Mouse (Mus musculus) MEL (cell line): ENCODE measurements around the gene Dock7. TPM values are rescaled to one million over a fixed set of nuclear protein-coding genes. Genes with fewer than 3 reads are reported as not detected.
"Not testable (repeated sequence)": the region's sequence is repeated elsewhere in the genome, so short reads cannot be mapped to it uniquely, and the experiment has no call there.

Source experiments
- DNase-seq: peaks from one replicate; pipeline ENCODE4 v3.0.0; 2011; ENCODE audit warnings: low read depth, low spot score
- H3K27ac ChIP-seq: 2 replicates; pipeline ENCODE4 v1.5.1; 2012; ENCODE audit warnings: low read depth, mild to moderate bottlenecking, control low read depth, low read length, moderate library complexity; ENCODE audit not compliant: control insufficient read depth
- H3K27me3 ChIP-seq, 2 experiments: fragments of 150-350 bp in 1 of 2; sonication (generic) in 1 of 2; 2 replicates each; pipeline ENCODE4 v1.6.1; 2012; ENCODE audit warnings: low read length in 2 of 2, mild to moderate bottlenecking in 2 of 2, improper control_type of control experiment in 1 of 2, moderate library complexity in 1 of 2; ENCODE audit not compliant: insufficient read depth in 2 of 2, control insufficient read depth in 1 of 2
- H3K36me3 ChIP-seq, 2 experiments: 2 replicates each; pipeline ENCODE4 v1.6.1; 2012 to 2014; ENCODE audit warnings: low read length in 2 of 2, improper control_type of control experiment in 1 of 2, inconsistent platforms in 1 of 2, mild to moderate bottlenecking in 1 of 2; ENCODE audit not compliant: insufficient read depth in 2 of 2, control insufficient read depth in 1 of 2
- H3K4me1 ChIP-seq, 2 experiments: fragments of 150-350 bp in 1 of 2; sonication (generic) in 1 of 2; 2 replicates each; pipeline ENCODE4 v1.6.1; 2012; ENCODE audit warnings: low read length in 2 of 2, improper control_type of control experiment in 1 of 2, mild to moderate bottlenecking in 1 of 2; ENCODE audit not compliant: insufficient read depth in 2 of 2, control insufficient read depth in 1 of 2
- H3K4me3 ChIP-seq, 2 experiments: fragments of 150-350 bp in 1 of 2; sonication (generic) in 1 of 2; 2 replicates each; pipeline ENCODE4 v1.5.1; 2012; ENCODE audit warnings: low read depth in 2 of 2, low read length in 2 of 2, mild to moderate bottlenecking in 2 of 2, moderate library complexity in 2 of 2, control low read depth in 1 of 2, improper control_type of control experiment in 1 of 2; ENCODE audit not compliant: control insufficient read depth in 1 of 2, insufficient read depth in 1 of 2
- H3K79me2 ChIP-seq: 2 replicates; pipeline ENCODE4 v1.6.1; 2012; ENCODE audit warnings: mild to moderate bottlenecking, low read length, moderate library complexity; ENCODE audit not compliant: control insufficient read depth, poor library complexity, insufficient read depth
- H3K9ac ChIP-seq: 2 replicates; pipeline ENCODE4 v1.6.1; 2012; ENCODE audit warnings: low read depth, mild to moderate bottlenecking, control low read depth, low read length, moderate library complexity; ENCODE audit not compliant: control insufficient read depth, poor library complexity, severe bottlenecking
- H3K9me3 ChIP-seq: fragments of 150-350 bp; sonication (generic); replicated peaks from 2 replicates; pipeline ENCODE4 v1.6.1; 2012; ENCODE audit warnings: mild to moderate bottlenecking, low read length, improper control_type of control experiment, moderate library complexity; ENCODE audit not compliant: insufficient read depth
- CTCF ChIP-seq, 3 experiments: IDR thresholded peaks in 2 of 3; conservative IDR thresholded peaks in 1 of 3; 2 replicates each; pipeline ENCODE4 v1.5.1; 2011 to 2012; ENCODE audit warnings: low read length in 3 of 3, low read depth in 2 of 3, mild to moderate bottlenecking in 2 of 3, improper control_type of control experiment in 1 of 3, inconsistent platforms in 1 of 3, mixed read lengths in 1 of 3, moderate library complexity in 1 of 3; ENCODE audit not compliant: control insufficient read depth in 1 of 3, insufficient read depth in 1 of 3, poor library complexity in 1 of 3, severe bottlenecking in 1 of 3
- EP300 ChIP-seq, 2 experiments: IDR thresholded peaks; 2 replicates each; pipeline ENCODE4 v1.6.1; 2011; ENCODE audit warnings: improper control_type of control experiment in 2 of 2, low read length in 2 of 2, low read depth in 1 of 2, mild to moderate bottlenecking in 1 of 2
- ETS1 ChIP-seq: IDR thresholded peaks from 2 replicates; pipeline ENCODE4 v1.6.1; 2012; ENCODE audit warnings: low read depth, mild to moderate bottlenecking, inconsistent platforms, low read length, improper control_type of control experiment, moderate library complexity
- GABPA ChIP-seq: IDR thresholded peaks from 2 replicates; pipeline ENCODE4 v1.6.1; 2012; ENCODE audit warnings: low read depth, mild to moderate bottlenecking, inconsistent platforms, low read length, improper control_type of control experiment, moderate library complexity
- GATA1 ChIP-seq: IDR thresholded peaks from 2 replicates; pipeline ENCODE4 v1.6.1; 2011; ENCODE audit warnings: low read depth, low read length, improper control_type of control experiment
- HCFC1 ChIP-seq: IDR thresholded peaks from 2 replicates; pipeline ENCODE4 v1.6.1; 2012; ENCODE audit warnings: low read depth, mild to moderate bottlenecking, inconsistent platforms, low read length, improper control_type of control experiment, moderate library complexity
- KAT2A ChIP-seq: conservative IDR thresholded peaks from 2 replicates; pipeline ENCODE4 v1.6.1; 2012; ENCODE audit warnings: low read depth, low read length, improper control_type of control experiment, inconsistent platforms
- MAX ChIP-seq: IDR thresholded peaks from 2 replicates; pipeline ENCODE4 v1.6.1; 2011; ENCODE audit warnings: low read length, improper control_type of control experiment
- MAZ ChIP-seq: IDR thresholded peaks from 2 replicates; pipeline ENCODE4 v1.6.1; 2012; ENCODE audit warnings: low read depth, mild to moderate bottlenecking, inconsistent platforms, low read length, improper control_type of control experiment
- MYB ChIP-seq: IDR thresholded peaks from 2 replicates; pipeline ENCODE4 v1.6.1; 2011; ENCODE audit warnings: mild to moderate bottlenecking, low read depth, low read length, improper control_type of control experiment
- NRF1 ChIP-seq: IDR thresholded peaks from 2 replicates; pipeline ENCODE4 v1.6.1; 2014; ENCODE audit warnings: low read depth, mild to moderate bottlenecking, inconsistent platforms, low read length, improper control_type of control experiment, moderate library complexity; ENCODE audit not compliant: poor library complexity, insufficient read depth, severe bottlenecking
- POLR2A ChIP-seq, 2 experiments: IDR thresholded peaks; 2 replicates each; pipeline ENCODE4 v1.6.1; 2011 to 2012; ENCODE audit warnings: low read length in 2 of 2, mild to moderate bottlenecking in 2 of 2, control low read depth in 1 of 2, improper control_type of control experiment in 1 of 2, low read depth in 1 of 2, moderate library complexity in 1 of 2; ENCODE audit not compliant: control insufficient read depth in 1 of 2, insufficient read depth in 1 of 2, poor library complexity in 1 of 2
- RAD21 ChIP-seq: IDR thresholded peaks from 2 replicates; pipeline ENCODE4 v1.6.1; 2011; ENCODE audit warnings: mild to moderate bottlenecking, low read depth, low read length, improper control_type of control experiment
- RCOR1 ChIP-seq: IDR thresholded peaks from 2 replicates; pipeline ENCODE4 v1.6.1; 2012; ENCODE audit warnings: low read depth, mild to moderate bottlenecking, inconsistent platforms, low read length, improper control_type of control experiment
- SMC3 ChIP-seq: IDR thresholded peaks from 2 replicates; pipeline ENCODE4 v1.6.1; 2011; ENCODE audit warnings: low read depth, low read length, improper control_type of control experiment
- TAL1 ChIP-seq: IDR thresholded peaks from 2 replicates; pipeline ENCODE4 v1.6.1; 2012; ENCODE audit warnings: mild to moderate bottlenecking, inconsistent platforms, low read length, moderate library complexity, mixed read lengths
- TBP ChIP-seq: IDR thresholded peaks from 2 replicates; pipeline ENCODE4 v1.8.0; 2011; ENCODE audit warnings: low read depth, low read length, improper control_type of control experiment
- TCF12 ChIP-seq: IDR thresholded peaks from 2 replicates; pipeline ENCODE4 v1.6.1; 2014; ENCODE audit warnings: low read depth, mild to moderate bottlenecking, inconsistent platforms, low read length, improper control_type of control experiment, moderate library complexity
- ZC3H11A ChIP-seq: IDR thresholded peaks from 2 replicates; pipeline ENCODE4 v1.6.1; 2012; ENCODE audit warnings: low read depth, mild to moderate bottlenecking, inconsistent platforms, low read length, improper control_type of control experiment
- ZMIZ1 ChIP-seq: IDR thresholded peaks from 2 replicates; pipeline ENCODE4 v1.6.1; 2012; ENCODE audit warnings: low read depth, mild to moderate bottlenecking, inconsistent platforms, low read length, improper control_type of control experiment, moderate library complexity
- polyA plus RNA-seq, 2 experiments: library from polyadenylated mRNA; stranded (reverse) in 1 of 2; unstranded in 1 of 2; fragments of >175 nt in 1 of 2; fragments of >200 nt in 1 of 2; gene quantifications; 2 replicates each; pipeline versions ENCODE4 v1.2.1 to v1.2.4; 2012; ENCODE audit warnings: low replicate concordance in 2 of 2, low read depth in 1 of 2; ENCODE audit not compliant: insufficient read length in 2 of 2, insufficient read depth in 1 of 2, missing spikeins in 1 of 2
- total RNA-seq: library from RNA; depleted of rRNA; stranded (reverse); fragments of 300-350 nt; gene quantifications from 2 replicates; pipeline ENCODE4 v1.2.3, GENCODE M21; 2012

Gene Dock7
- total and polyA plus RNA-seq, 3 experiments, result 19.5 to 19.8 TPM; not detected in 1

- Histone ChIP-seq H3K36me3 (peaks cover 1 to 5% of the 10 kb centered on the region in 2 experiments; a peak in 3 of 4 replicates), H3K9ac (no peak overlapping the region)
- TF ChIP-seq KAT2A, result no peak
- no peak for TF ChIP-seq SMC3
- no peak for TF ChIP-seq RAD21
- TF ChIP-seq GATA1, result peak; percentile 71
- peak; percentile 75 to 82 for TF ChIP-seq EP300 (IDR thresholded peaks at IDR 0.05; ENCODE audit: low read depth in 1 of 2, low read length in 2 of 2)
- TF ChIP-seq MAZ, result no peak
- TF ChIP-seq MAX, result no peak
- no peak for TF ChIP-seq NRF1
- TF ChIP-seq TCF12, result peak; percentile 73; the same call in 1 of the 2 replicates
- TF ChIP-seq POLR2A (IDR thresholded peaks at IDR 0.05; ENCODE audit: control insufficient read depth in 1 of 2, insufficient read depth in 1 of 2, low read depth in 1 of 2, low read length in 2 of 2, poor library complexity in 1 of 2), result no peak
- TF ChIP-seq GABPA, result no peak
- peak; percentile 95 for TF ChIP-seq TBP
- no peak for TF ChIP-seq ZMIZ1
- peak; percentile 73 for TF ChIP-seq TAL1
- peak; percentile 65; the same call in 1 of the 2 replicates for TF ChIP-seq RCOR1
- no peak for TF ChIP-seq ETS1
- TF ChIP-seq MYB, result no peak
- no peak for TF ChIP-seq HCFC1
- TF ChIP-seq, all 39 proteins: peak for 6
- no peaks in the 10 kb centered on the region for H3K79me2 ChIP-seq
- peak; percentile 70 for DNase-seq
- no peak overlapping the region for H3K4me3 ChIP-seq
- 0 out of 4 replicates have a peak, but pooled peaks cover 0 to 3% of the 10 kb centered on the region in 2 experiments for H3K4me1 ChIP-seq
- no peak overlapping the region for H3K27ac ChIP-seq
- no peaks in the 10 kb centered on the region for H3K27me3 ChIP-seq
- no peaks in the 10 kb centered on the region for H3K9me3 ChIP-seq
These were observed 170.2 kb downstream of the Dock7 start for GRCm38 (mm10) chr4:98950563-98950962.

- peak; percentile 23; the same call in 1 of the 2 replicates for TF ChIP-seq SMC3
- TF ChIP-seq CTCF (IDR thresholded peaks at IDR 0.05 in 2 of 3, conservative IDR thresholded peaks at IDR 0.05 in 1 of 3; ENCODE audit: control insufficient read depth in 1 of 3, insufficient read depth in 1 of 3, low read depth in 2 of 3, low read length in 3 of 3, poor library complexity in 1 of 3, severe bottlenecking in 1 of 3), result peak in 2 of 3 experiments; percentile 27 to 32; a peak in 2 of 6 replicates
- TF ChIP-seq ZC3H11A, result peak; percentile 15; the same call in 1 of the 2 replicates
- H3K79me2 ChIP-seq, DNase-seq, H3K9ac ChIP-seq, H3K36me3 ChIP-seq, H3K4me3 ChIP-seq, H3K4me1 ChIP-seq, H3K27me3 ChIP-seq, H3K9me3 ChIP-seq, H3K27ac ChIP-seq: not testable (repeated sequence)
These were observed 182.5 kb downstream of the Dock7 start for GRCm38 (mm10) chr4:98938210-98938609.
